Mouse (Mus musculus) B cell, adult 67 days (primary cell): Measurements from ENCODE around the gene Gm10912. TPM values are rescaled to one million over a fixed set of nuclear protein-coding genes. Genes with fewer than 3 reads are reported as not detected.

Source experiments
- total RNA-seq, 2 experiments: library from RNA; stranded (reverse); gene quantifications; 4 replicates each; pipeline ENCODE4 v1.2.4; 2023

Gm10912 gene
- total RNA-seq: under 1 TPM; 0.89 to 0.96 TPM

GRCm38 (mm10) chr2:104065526-104065925, at the start of gene Gm10912:
TSS of gene Gm10912 (plus strand) at chr2:104065826.

GRCm38 (mm10) chr2:104027458-104028138, 38.0 kb upstream of the Gm10912 start, which contains the start of gene Fbxo3:
TSS of gene Fbxo3 (plus strand) at chr2:104027721.

GRCm38 (mm10) chr2:104028139-104028723, 37.4 kb upstream of the Gm10912 start, which contains the start of gene 4931422A03Rik:
TSS of gene 4931422A03Rik (minus strand) at chr2:104028361.

GRCm38 (mm10) chr2:104068450-104068849, 2.8 kb downstream of the Gm10912 start, which contains the start of gene Gm10799:
TSS of gene Gm10799 (minus strand) at chr2:104068550.

GRCm38 (mm10) chr2:104069704-104070185, 4.1 kb downstream of the Gm10912 start, which contains the start of gene Cd59b:
TSS of gene Cd59b (plus strand) at chr2:104069849.

GRCm38 (mm10) chr2:104095741-104096213, 30.2 kb downstream of the Gm10912 start, which contains the start of gene Cd59a:
TSS of gene Cd59a (plus strand) at chr2:104095801.

Other genes starting within 250 kb of the Gm10912 start
- gene Lmo2, start 107.8 kb upstream of the Gm10912 start, total RNA-seq: 100 to 1,000 TPM; 229 to 261 TPM
- 10 to 100 TPM; 25.8 to 28.7 TPM for gene Fbxo3, start 38.1 kb upstream of the Gm10912 start, total RNA-seq
- gene 4931422A03Rik, start 37.5 kb upstream of the Gm10912 start, total RNA-seq: 1 to 10 TPM in 1 of 2 experiments, not detected in 1; 1.7 TPM
- gene Gm10799, start 2.7 kb downstream of the Gm10912 start, total RNA-seq: not detected
- gene Cd59b, start 4.0 kb downstream of the Gm10912 start, total RNA-seq: 1 to 10 TPM; 1.5 to 3.0 TPM
- gene Cd59a, start 30.0 kb downstream of the Gm10912 start, total RNA-seq: under 1 TPM; 0.87 to 0.98 TPM
- not detected for gene A930018P22Rik, start 56.9 kb downstream of the Gm10912 start, total RNA-seq